Mouse (Mus musculus) heart, postnatal 36 days (tissue): ENCODE data around the gene Nme4. TPM values are rescaled to one million over a fixed set of nuclear protein-coding genes. Genes with fewer than 3 reads are reported as not detected.

Experiments used
- total RNA-seq, 2 experiments: library from RNA; stranded (reverse); gene quantifications; 2 replicates each; pipeline ENCODE4 v1.2.3; 2021

Nme4 gene
- total RNA-seq, 2 experiments from 2014 or later = 2.8 to 3.5 TPM

Other genes with a start within 250 kb of the Nme4 start
- 1 to 10 TPM; 1.7 to 2.0 TPM for gene Wdr90, start 234.1 kb downstream of the Nme4 start, total RNA-seq
- 100 to 1,000 TPM; 272 to 286 TPM for gene Mcrip2, start 226.8 kb downstream of the Nme4 start, total RNA-seq
- gene Mettl26, start 220.5 kb downstream of the Nme4 start, total RNA-seq = 10 to 100 TPM; 16.1 to 18.1 TPM
- under 1 TPM; 0.41 to 0.64 TPM for gene Wfikkn1, start 214.7 kb downstream of the Nme4 start, total RNA-seq
- gene Rab40c, start 175.9 kb downstream of the Nme4 start, total RNA-seq = 10 to 100 TPM; 18.4 to 21.2 TPM
- 10 to 100 TPM; 45.6 to 48.2 TPM for gene Pigq, start 150.7 kb downstream of the Nme4 start, total RNA-seq
- under 1 TPM in 1 of 2 experiments, not detected in 1; 0.19 TPM for gene Nhlrc4, start 150.6 kb downstream of the Nme4 start, total RNA-seq
- gene A930017K11Rik, start 143.0 kb downstream of the Nme4 start, total RNA-seq = under 1 TPM; 0.19 to 0.33 TPM
- gene Capn15, start 109.8 kb downstream of the Nme4 start, total RNA-seq = 1 to 10 TPM; 7.2 TPM
- 10 to 100 TPM; 29.2 to 29.7 TPM for gene Rab11fip3, start 26.0 kb downstream of the Nme4 start, total RNA-seq
- 10 to 100 TPM; 10.2 to 11.2 TPM for gene Decr2, start 5.3 kb downstream of the Nme4 start, total RNA-seq
- 1 to 10 TPM; 3.6 to 4.1 TPM for gene Tmem8, start 17.7 kb upstream of the Nme4 start, total RNA-seq
- gene Mrpl28, start 27.9 kb upstream of the Nme4 start, total RNA-seq = 100 to 1,000 TPM; 134 to 148 TPM
- 10 to 100 TPM; 15.9 to 17.3 TPM for gene Axin1, start 43.1 kb upstream of the Nme4 start, total RNA-seq
- not detected for gene Pdia2, start 103.5 kb upstream of the Nme4 start, total RNA-seq
- 1 to 10 TPM in 1 of 2 experiments, under 1 TPM in 1; 0.19 to 1.4 TPM for gene Rgs11, start 107.3 kb upstream of the Nme4 start, total RNA-seq
- under 1 TPM in 1 of 2 experiments, not detected in 1; 0.31 TPM for gene Arhgdig, start 112.2 kb upstream of the Nme4 start, total RNA-seq
- gene Fam234a, start 148.6 kb upstream of the Nme4 start, total RNA-seq = 100 to 1,000 TPM; 128 to 142 TPM
- 10 to 100 TPM; 14.3 to 15.3 TPM for gene Luc7l, start 157.3 kb upstream of the Nme4 start, total RNA-seq